Mouse (Mus musculus) layer of hippocampus, adult 2 months (tissue): ENCODE measurements around the gene Fam104a. TPM values are rescaled to one million over a fixed set of nuclear protein-coding genes. Genes with fewer than 3 reads are reported as not detected.

Experiments
- DNase-seq, 2 experiments: peaks; one replicate each; pipeline ENCODE4 v3.0.0; 2022; ENCODE audit warnings: low spot score in 2 of 2
- H3K27ac ChIP-seq: fragments of 200-600 bp; 2 replicates; pipeline ENCODE4 v1.8.1; 2022
- H3K4me3 ChIP-seq: fragments of 200-600 bp; 2 replicates; pipeline ENCODE4 v1.8.1; 2022; ENCODE audit warnings: mild to moderate bottlenecking
- CTCF ChIP-seq: fragments of 200-600 bp; conservative IDR thresholded peaks from 2 replicates; pipeline ENCODE4 v1.8.1; 2022; ENCODE audit warnings: antibody characterized with exemption, mild to moderate bottlenecking, moderate library complexity
- long read RNA-seq, 2 experiments: library from polyadenylated mRNA; stranded (forward); transcript quantifications; one replicate each; pipeline ENCODE4 v2.0.0; 2021; ENCODE audit warnings: borderline mapping rate in 2 of 2
- total RNA-seq, 2 experiments: library from RNA; stranded (reverse); gene quantifications; 2 replicates each; pipeline ENCODE4 v1.2.3; 2021

Gene Fam104a
- total RNA-seq = 10 to 100 TPM; 26.4 to 29.1 TPM
- long read RNA-seq, experiment 1, transcript Fam104a-201 (3 exons, 2,619 nt) = major isoform, 28 of 57 reads
- long read RNA-seq, experiment 1, partial matches to known transcripts = 0 of 57 reads
- long read RNA-seq, experiment 1, other reads (novel, unspliced or antisense) = 29 of 57 reads
- long read RNA-seq, experiment 2, transcript Fam104a-201 (3 exons, 2,619 nt) = major isoform, 75 of 97 reads
- long read RNA-seq, experiment 2, partial matches to known transcripts = 0 of 97 reads
- long read RNA-seq, experiment 2, other reads (novel, unspliced or antisense) = 22 of 97 reads

- TF ChIP-seq CTCF = 0 out of 2 replicates have a peak, but pooled peaks have one; percentile 3
- peak within 1 kb of the TSS; percentile 95 for H3K4me3 ChIP-seq
- peak; percentile 94 to 98 for DNase-seq
- peak within 1 kb of the TSS; percentile 98 for H3K27ac ChIP-seq
Measured at GRCm38 (mm10) chr11:113683957-113684706, at the start of gene Fam104a, which contains the start of gene D11Wsu47e. Gene Fam104a, minus strand, starts transcription at chr11:113684155. Gene D11Wsu47e, plus strand, starts transcription at chr11:113684412.

- no peak overlapping the region for H3K4me3 ChIP-seq
- peak; percentile 55 for TF ChIP-seq CTCF
- DNase-seq = no peak
- H3K27ac ChIP-seq = 0 out of 2 replicates have a peak overlapping the region, but pooled peaks have one; percentile 14
Measured at GRCm38 (mm10) chr11:113731945-113732612, 48.1 kb upstream of the Fam104a start.

DNA sequence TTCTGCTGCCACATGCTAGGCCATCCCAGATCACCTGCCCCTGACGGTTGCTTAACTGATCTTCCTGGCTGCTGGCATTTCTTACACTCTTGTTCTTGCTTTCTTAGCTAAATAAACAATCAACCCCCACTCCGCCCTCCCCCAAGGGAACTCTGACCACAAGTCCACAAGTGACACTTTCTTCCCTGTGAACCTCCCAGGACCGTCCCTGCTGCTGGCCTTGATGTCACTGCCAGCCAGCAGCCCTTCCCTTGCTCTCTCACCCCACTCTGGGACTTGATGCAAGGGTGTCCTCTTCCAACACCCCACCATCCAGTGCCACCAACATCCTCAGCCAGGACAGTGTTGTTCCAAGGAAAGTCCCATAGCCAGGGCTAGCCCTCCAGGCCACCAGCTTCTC, 46.9 kb upstream of the Fam104a start:
- no peak for TF ChIP-seq CTCF
- DNase-seq = no peak
- Histone ChIP-seq H3K4me3 (no peak overlapping the region), H3K27ac (peak overlapping the region; percentile 28; the same call in 1 of the 2 replicates)

- no peak for TF ChIP-seq CTCF
- no peak for DNase-seq
- Histone ChIP-seq H3K27ac (no peak overlapping the region), H3K4me3 (no peak overlapping the region)
Measured at GRCm38 (mm10) chr11:113729917-113730316, 46.0 kb upstream of the Fam104a start.

DNA sequence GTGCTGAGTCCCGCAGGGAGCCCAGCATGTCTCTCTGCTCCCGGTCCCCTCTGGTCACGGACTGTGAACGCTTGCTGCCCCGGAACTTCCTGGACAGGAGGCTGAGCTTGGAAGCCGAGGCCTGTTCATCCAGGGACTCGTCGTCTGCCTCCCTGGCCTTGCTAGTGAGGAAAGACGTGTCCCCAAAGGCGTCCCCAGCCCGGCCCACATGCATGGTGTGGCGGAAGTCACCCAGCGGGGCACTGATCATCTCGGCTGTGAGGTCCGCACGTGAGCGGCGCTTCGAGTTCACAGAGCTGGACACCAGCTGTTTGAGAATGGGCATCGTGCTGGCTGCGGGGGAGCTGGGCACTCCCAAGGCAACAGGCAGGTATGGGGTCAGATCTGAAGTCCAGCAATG, 45.3 kb upstream of the Fam104a start:
- no peak for DNase-seq
- Histone ChIP-seq H3K4me3 (no peak overlapping the region), H3K27ac (no peak overlapping the region)
- no peak for TF ChIP-seq CTCF

DNA sequence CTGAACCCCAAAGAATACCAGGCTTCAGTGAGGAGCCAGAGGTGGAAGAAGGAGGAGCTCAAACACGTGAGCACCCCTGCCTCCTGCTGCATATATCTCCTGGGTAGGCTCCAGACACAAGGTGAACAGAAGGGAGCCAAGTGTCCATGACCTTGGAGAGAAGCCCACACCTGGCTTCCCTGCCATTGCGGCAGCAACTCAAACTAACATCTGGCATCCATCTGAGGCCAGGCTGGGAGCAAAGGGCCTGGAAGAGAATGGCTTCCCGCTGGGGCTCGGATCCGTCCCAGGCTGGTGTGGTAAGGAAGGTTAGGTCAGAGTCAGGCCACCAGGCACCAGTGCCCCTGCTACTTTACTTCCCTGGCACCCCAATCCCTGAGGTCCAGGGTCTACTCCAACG, 44.0 kb upstream of the Fam104a start:
- no peak for DNase-seq
- Histone ChIP-seq H3K27ac (peak overlapping the region; percentile 64; the same call in 1 of the 2 replicates), H3K4me3 (no peak overlapping the region)
- TF ChIP-seq CTCF = no peak

GRCm38 (mm10) chr11:113726994-113727888, 43.3 kb upstream of the Fam104a start:
- DNase-seq = no peak
- Histone ChIP-seq H3K27ac (peak overlapping the region; percentile 64), H3K4me3 (no peak overlapping the region)
- no peak for TF ChIP-seq CTCF

DNA sequence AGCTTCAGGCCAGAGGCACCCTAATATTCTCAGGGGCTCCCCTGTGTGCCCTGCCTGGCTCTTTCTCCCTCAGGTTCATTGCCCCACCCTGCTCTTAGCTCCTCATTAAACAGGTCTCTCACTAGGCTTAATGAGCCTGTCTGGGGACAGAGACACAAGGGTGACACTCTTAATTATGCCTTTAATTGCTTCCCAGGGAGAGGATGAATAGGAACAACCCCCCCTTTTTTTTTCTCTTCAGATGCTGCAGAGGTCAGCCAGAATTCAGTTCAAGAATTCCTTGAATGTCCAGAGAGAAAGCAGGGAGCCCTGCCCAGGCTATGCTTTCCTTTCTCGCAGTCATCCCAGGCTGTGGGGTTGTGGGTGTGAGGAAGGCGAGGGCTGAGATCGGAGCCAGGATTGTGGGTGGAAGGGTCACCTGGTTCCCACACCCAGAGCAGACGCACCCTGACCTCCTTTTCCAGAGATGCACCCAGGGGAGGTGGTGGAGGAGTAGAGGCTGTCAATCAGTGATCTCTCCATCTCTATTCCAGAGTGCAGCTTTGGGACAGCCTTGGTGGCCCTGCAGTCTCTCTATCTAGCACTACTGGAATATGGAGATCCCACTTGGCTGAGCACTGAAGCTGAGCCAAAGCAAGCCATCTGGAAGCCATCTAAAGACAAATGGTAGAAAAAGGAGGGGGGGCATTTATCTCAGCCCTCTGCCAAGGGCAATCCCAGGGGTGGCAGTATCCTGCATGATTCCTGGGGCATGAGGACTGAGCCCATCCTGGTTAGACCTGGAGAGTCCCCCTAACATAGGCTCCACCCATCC, 41.5 kb upstream of the Fam104a start:
- DNase-seq = no peak
- TF ChIP-seq CTCF = no peak
- Histone ChIP-seq H3K27ac (peak overlapping the region; percentile 72), H3K4me3 (no peak overlapping the region)

DNA sequence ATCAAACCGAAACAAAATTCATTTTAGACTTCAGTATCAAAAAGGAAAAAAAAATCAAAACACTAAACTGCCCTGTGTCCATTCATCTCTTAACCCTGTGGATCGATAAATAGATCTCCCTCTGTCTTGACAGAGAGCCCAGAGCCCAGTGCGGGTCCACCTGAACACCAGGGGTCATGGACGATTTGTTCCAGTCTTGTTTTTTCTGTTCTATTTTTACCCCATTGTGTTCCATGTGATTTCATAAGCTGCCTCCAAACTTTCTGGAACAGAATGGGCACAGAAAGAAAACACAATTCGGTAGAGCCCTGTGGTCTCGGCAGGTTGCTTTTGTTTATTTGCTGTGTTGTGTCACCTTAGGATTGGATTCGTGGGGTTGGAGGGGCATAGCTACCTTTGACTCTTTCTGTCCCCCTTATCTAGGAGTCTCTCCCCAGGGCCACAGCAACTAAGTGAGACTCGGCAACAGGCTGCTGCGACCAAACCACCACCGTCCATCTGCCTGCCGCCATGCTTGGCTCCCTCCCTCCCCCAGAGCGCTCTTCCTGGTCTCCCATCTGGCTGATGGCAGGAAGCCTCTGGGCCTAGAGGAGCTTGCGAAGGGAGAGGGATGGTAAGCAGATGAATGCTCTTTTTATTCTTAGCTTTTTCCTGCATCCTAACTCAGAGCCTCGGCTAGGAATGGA, 38.6 kb upstream of the Fam104a start:
- 0 out of 2 replicates have a peak, but pooled peaks have one; percentile 6 for TF ChIP-seq CTCF
- Histone ChIP-seq H3K4me3 (peak overlapping the region; percentile 10; the same call in 1 of the 2 replicates), H3K27ac (peak overlapping the region; percentile 89)
- peak in 1 of 2 experiments; percentile 55 for DNase-seq

DNA sequence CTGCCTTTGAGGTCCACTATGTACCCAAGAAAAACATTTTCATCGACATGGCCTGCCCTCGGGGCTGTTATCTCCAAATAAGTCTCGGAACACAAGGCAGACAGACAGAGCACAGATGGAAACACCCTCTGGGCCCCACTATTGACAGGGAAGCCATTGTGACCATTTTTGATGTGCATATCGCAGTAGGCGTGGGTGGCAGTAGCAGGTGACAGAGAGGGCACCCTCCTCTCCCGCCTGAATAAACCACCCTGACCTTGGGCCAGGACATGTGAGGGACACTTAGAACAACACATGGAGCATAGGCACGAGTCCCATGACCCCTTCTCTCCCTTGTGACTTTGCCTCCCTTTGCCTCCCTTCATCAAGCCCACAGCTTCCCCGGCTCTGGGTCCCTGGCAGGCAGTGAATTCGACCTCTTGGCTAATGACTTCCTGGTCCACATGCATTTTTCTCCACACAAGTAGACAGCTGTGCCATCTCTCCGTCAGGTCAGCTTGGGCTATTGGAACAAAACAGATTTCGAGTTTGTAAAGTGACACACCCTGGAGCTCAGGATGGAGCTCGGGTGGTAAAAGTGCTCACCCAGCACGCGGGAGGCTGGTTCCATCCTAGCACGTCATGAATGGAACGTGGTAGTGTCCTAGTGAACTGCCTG, 33.9 kb upstream of the Fam104a start:
- no peak for DNase-seq
- Histone ChIP-seq H3K4me3 (no peak overlapping the region), H3K27ac (no peak overlapping the region)
- TF ChIP-seq CTCF = no peak

DNA sequence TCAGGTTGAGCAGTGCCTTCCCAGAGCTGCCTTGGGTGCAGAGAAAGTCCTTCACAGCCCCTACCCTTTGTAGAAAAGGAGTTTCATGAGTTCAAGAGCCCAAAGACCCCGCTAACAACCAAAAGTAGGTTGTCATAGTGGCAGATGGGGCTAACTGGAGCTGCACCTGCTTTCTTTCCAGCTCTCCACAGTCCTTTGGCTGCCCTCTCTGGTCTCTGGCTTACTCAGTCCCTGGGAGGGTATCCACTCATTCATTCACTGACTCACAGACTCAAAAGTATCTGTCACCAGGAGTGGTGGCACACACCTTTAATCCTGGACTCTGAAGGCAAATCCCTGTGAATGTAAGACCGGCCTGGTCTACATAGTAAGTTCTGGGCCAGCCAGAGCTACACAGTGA, 32.2 kb upstream of the Fam104a start:
- no peak for TF ChIP-seq CTCF
- no peak for DNase-seq
- Histone ChIP-seq H3K27ac (no peak overlapping the region), H3K4me3 (no peak overlapping the region)
